Mouse (Mus musculus) liver, embryonic 14.5 days (tissue): ENCODE data around the gene Bri3. TPM values are rescaled to one million over a fixed set of nuclear protein-coding genes. Genes with fewer than 3 reads are reported as not detected.

Source experiments
- ATAC-seq: fragments of 200-750 bp; cut with Nextera tagmentation; 2 replicates; pipeline ENCODE4 v1.8.0; 2017; ENCODE audit warnings: moderate number of reproducible peaks, mild to moderate bottlenecking, moderate library complexity; ENCODE audit not compliant: insufficient read depth
- DNase-seq, 3 experiments: peaks; one replicate each; pipeline ENCODE4 v3.0.0-alpha.2; 2012 to 2013; ENCODE audit warnings: low read depth in 3 of 3, low spot score in 3 of 3
- H3K27ac ChIP-seq: fragments of 300-500 bp; sonication (generic); 2 replicates; pipeline ENCODE4 v1.5.1; 2014; ENCODE audit warnings: moderate library complexity, mild to moderate bottlenecking, control low read depth, inconsistent platforms
- H3K27me3 ChIP-seq: fragments of 300-500 bp; sonication (generic); 2 replicates; pipeline ENCODE4 v1.6.1; 2014; ENCODE audit warnings: mild to moderate bottlenecking, low read length, moderate library complexity; ENCODE audit not compliant: control insufficient read depth, insufficient read depth
- H3K36me3 ChIP-seq: fragments of 300-500 bp; sonication (generic); replicated peaks from 2 replicates; pipeline ENCODE4 v1.6.1; 2014; ENCODE audit warnings: low read depth; ENCODE audit not compliant: control insufficient read depth, insufficient read depth
- H3K4me1 ChIP-seq, 2 experiments: fragments of 200-500 bp in 1 of 2; fragments of 300-500 bp in 1 of 2; sonication (generic) in 1 of 2; replicated peaks; 2 replicates each; pipeline ENCODE4 v1.6.1; 2012 to 2014; ENCODE audit warnings: antibody characterized with exemption in 1 of 2, inconsistent platforms in 1 of 2, low read length in 1 of 2; ENCODE audit not compliant: control insufficient read depth in 2 of 2, insufficient read depth in 2 of 2
- H3K4me2 ChIP-seq: fragments of 300-500 bp; sonication (generic); 2 replicates; pipeline ENCODE4 v1.6.1; 2014; ENCODE audit warnings: low read depth, mild to moderate bottlenecking, control low read depth, moderate library complexity
- H3K4me3 ChIP-seq, 2 experiments: fragments of 200-500 bp in 1 of 2; fragments of 300-500 bp in 1 of 2; sonication (generic) in 1 of 2; 2 replicates each; pipeline ENCODE4 v1.5.1; 2012 to 2014; ENCODE audit warnings: low read depth in 2 of 2, low read length in 2 of 2, mild to moderate bottlenecking in 2 of 2, control low read depth in 1 of 2, inconsistent platforms in 1 of 2, moderate library complexity in 1 of 2; ENCODE audit not compliant: insufficient read depth in 1 of 2
- H3K9ac ChIP-seq: fragments of 300-500 bp; sonication (generic); replicated peaks from 2 replicates; pipeline ENCODE4 v1.6.1; 2014; ENCODE audit warnings: mild to moderate bottlenecking, control low read depth, moderate library complexity
- H3K9me3 ChIP-seq: fragments of 300-500 bp; sonication (generic); 2 replicates; pipeline ENCODE4 v1.6.1; 2016; ENCODE audit warnings: low read length, mixed read lengths; ENCODE audit not compliant: control insufficient read depth
- CTCF ChIP-seq: IDR thresholded peaks from 2 replicates; pipeline ENCODE4 v1.5.1; 2016; ENCODE audit warnings: antibody characterized with exemption, low read depth, control low read depth
- EP300 ChIP-seq: IDR thresholded peaks from 2 replicates; pipeline ENCODE4 v1.6.1; 2016; ENCODE audit warnings: antibody characterized with exemption, low read depth
- WGBS: fragments of 180-500 bp; shearing (Covaris S2); extraction: QIAGEN DNeasy Blood & Tissue Kit; methylation state at CpG from one replicate; pipeline ENCODE4 v1.1.7; 2014; ENCODE audit not compliant: insufficient replicate concordance; 5-methylcytosine and 5-hydroxymethylcytosine counted together
- polyA plus RNA-seq, 2 experiments: library from polyadenylated mRNA; depleted of rRNA in 1 of 2; stranded (reverse) in 1 of 2; unstranded in 1 of 2; fragments of >200 nt; fragmentation: Nextera tagmentation in 1 of 2; extraction: Ambion mirVana in 1 of 2; gene quantifications; 2 replicates each; pipeline versions ENCODE4 v1.2.1 to v1.2.3; 2012 to 2014

Gene Bri3
- polyA plus RNA-seq, 2 experiments = 12.1 to 15.9 TPM

DNA sequence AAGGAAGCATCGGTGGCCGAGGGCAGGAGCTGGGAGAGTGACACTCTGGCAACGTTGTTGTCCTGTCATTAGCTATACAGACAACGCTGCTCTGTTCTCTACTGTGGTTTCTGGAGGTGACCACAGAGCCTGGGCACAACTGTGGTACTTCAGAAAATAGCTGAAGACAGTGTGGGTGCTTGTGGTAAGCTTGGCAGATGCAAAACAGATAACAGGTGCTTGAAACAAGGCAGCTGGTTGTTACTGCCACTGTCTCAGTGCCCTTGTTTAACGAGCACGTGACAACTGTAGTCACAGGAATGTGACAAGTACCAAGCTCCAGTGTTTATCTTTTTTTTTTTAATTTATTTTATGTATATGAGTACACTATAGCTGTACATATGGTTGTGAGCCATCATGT lies 100.4 kb downstream of the Bri3 start:
- TF ChIP-seq CTCF = no peak
- no peak for TF ChIP-seq EP300
- WGBS = 34% methylated on average over 6 of the region's 6 CpGs
- DNase-seq (no peak), ATAC-seq (no peak)
- no peaks in the 10 kb centered on the region for H3K36me3 ChIP-seq
- H3K27ac ChIP-seq = no peak overlapping the region
- H3K27me3 ChIP-seq = no peaks in the 10 kb centered on the region
- no peak overlapping the region for H3K4me3 ChIP-seq
- no peaks in the 10 kb centered on the region for H3K9me3 ChIP-seq
- peaks cover 0 to 2% of the 10 kb centered on the region in 2 experiments; a peak in 2 of 4 replicates for H3K4me1 ChIP-seq
- no peak overlapping the region for H3K9ac ChIP-seq
- no peak overlapping the region for H3K4me2 ChIP-seq

DNA sequence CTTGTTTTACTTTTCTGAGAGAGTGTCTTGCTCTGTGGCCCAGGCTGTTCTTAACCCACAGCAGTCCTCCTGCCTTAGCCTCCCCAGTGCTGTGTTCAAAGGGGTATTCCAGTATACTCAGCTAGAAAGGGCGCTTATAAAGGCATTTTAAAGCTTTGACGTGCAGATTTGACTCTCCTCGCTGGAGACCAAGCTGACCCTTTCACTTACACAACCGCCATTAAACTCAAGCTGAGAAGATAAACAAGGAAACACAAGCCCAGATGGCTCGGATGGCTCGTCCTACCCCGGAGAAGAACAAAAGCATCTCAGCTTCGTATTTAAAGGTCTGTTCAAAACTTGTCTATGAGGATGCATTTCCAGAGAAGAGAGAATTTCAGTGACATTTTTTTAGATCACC lies 106.9 kb downstream of the Bri3 start:
- no peak for TF ChIP-seq EP300
- TF ChIP-seq CTCF = no peak
- 33% methylated on average over 8 of the region's 8 CpGs for WGBS
- no peak for ATAC-seq

DNA sequence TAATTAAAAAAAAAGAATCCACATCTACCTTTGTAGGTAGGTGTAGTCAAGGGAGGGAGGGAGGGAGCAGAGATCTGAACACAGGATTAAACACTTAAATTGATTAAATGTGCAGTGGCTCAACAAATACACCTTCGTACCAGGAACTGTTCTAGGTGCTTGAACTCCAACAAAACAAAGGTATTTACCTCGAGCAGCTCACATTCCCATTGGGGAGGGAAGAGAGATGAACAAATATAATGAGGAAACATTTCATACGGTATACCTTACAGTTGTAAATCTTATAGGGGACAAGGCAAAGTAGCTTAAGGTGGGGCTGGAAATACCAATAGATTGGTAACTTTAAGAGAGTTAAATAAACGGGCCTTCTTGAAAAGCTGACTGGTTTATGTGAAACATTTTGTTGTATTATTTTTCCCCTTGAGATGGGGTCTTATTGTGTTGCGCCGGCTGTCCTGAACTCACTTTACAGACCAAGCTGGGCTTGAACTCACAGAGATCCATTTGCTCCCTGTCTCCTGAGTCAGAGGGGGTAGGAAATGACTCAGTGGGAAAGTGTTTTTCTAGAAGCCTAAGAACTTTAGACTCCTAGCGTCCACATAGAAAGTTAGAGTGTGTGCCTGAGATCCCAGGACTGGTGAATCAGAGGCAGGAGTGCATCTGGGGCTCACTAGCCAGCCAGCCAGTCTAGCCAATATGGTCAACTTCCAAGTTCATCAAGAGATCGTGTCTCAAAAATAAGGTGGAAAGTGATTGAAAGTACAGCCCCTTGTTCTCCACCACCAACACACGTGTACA lies 108.2 kb downstream of the Bri3 start:
- no peak for DNase-seq
- H3K4me2 ChIP-seq = no peak overlapping the region
- H3K4me3 ChIP-seq = no peak overlapping the region
- peaks cover 10% of the 10 kb centered on the region for H3K27me3 ChIP-seq
- H3K9me3 ChIP-seq = no peaks in the 10 kb centered on the region
- TF ChIP-seq CTCF = no peak
- TF ChIP-seq EP300 = no peak
- H3K36me3 ChIP-seq = no peaks in the 10 kb centered on the region
- WGBS = 63% methylated on average over 9 of the region's 9 CpGs
- H3K4me1 ChIP-seq = no peaks in the 10 kb centered on the region
- no peak for ATAC-seq
- no peak overlapping the region for H3K27ac ChIP-seq
- no peak overlapping the region for H3K9ac ChIP-seq

More for the DNA sequence above, 106.9 kb downstream of the Bri3 start:
- Histone ChIP-seq H3K27ac (no peak overlapping the region), H3K9ac (no peak overlapping the region), H3K36me3 (no peaks in the 10 kb centered on the region), H3K4me3 (no peak overlapping the region), H3K9me3 (no peaks in the 10 kb centered on the region), H3K4me2 (no peak overlapping the region), H3K4me1 (no peaks in the 10 kb centered on the region), H3K27me3 (peaks cover 2% of the 10 kb centered on the region; the same call in 1 of the 2 replicates)
- DNase-seq = no peak

DNA sequence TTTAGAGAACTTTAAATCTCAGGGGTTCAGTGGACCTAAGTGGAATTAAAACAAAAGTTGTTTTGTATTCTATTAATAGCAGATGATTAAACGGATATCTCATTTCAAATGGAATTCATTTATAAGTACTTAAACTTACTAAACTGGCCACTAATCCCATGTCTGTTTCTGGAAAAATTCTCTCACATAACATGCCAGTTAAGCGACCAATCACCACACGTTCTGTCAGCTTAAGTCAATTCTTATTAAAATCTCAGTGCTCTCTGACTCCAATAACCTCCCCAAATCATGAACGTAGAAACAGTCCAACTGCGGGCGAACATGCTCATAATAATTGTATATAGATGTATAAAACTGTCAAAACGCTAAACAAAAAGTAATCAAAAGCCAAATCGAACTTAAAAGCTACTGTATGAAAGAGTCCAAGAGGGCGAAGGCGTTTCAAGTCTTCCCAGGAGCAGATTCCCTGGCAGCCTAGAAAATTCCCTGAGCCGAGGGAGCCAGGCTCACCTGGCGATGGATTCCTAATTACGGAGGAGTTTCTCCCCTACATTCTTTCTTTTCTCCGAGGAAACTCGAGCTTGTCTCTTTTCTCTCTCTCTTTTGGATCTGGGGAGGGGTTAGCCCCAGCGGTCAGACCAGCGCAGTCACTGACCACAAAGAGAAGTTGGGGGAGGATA lies 112.7 kb downstream of the Bri3 start:
- ATAC-seq (no peak), DNase-seq (no peak)
- WGBS = 10% methylated on average over 17 of the region's 17 CpGs
- H3K4me1 ChIP-seq = no peaks in the 10 kb centered on the region; a peak in 1 of 4 replicates
- no peak overlapping the region for H3K27ac ChIP-seq
- H3K4me2 ChIP-seq = peak overlapping the region; percentile 63
- peak overlapping the region; percentile 53 to 55 for H3K4me3 ChIP-seq
- H3K36me3 ChIP-seq = no peaks in the 10 kb centered on the region
- TF ChIP-seq CTCF (no peak), EP300 (no peak)
- no peaks in the 10 kb centered on the region for H3K9me3 ChIP-seq
- peaks cover 18% of the 10 kb centered on the region for H3K27me3 ChIP-seq
- H3K9ac ChIP-seq = 0 out of 2 replicates have a peak overlapping the region, but pooled peaks have one; percentile 20

DNA sequence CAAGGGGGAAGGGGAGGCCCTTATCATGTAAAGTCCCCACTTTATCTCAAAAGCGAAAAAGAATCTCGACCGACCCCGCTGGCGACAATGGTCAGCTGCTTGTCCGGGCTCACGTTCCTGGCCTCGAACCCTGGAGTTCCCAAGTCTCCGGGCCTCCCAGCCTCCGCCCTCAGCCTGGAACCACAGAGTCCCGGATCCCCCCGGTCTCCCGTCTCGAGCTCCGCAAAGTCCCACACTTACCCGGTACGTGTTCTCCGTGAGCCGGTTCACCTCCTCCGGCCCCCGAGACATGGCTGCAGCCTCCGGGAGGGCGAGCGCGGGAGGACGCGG lies 113.3 kb downstream of the Bri3 start:
- TF ChIP-seq CTCF (no peak), EP300 (no peak)
- no peaks in the 10 kb centered on the region for H3K36me3 ChIP-seq
- no peaks in the 10 kb centered on the region; a peak in 1 of 4 replicates for H3K4me1 ChIP-seq
- ATAC-seq (no peak), DNase-seq (no peak)
- H3K4me3 ChIP-seq = peak overlapping the region; percentile 53 to 55
- WGBS = under 1% methylated on average over 27 of the region's 27 CpGs
- H3K9ac ChIP-seq = 0 out of 2 replicates have a peak overlapping the region, but pooled peaks have one; percentile 20
- H3K27me3 ChIP-seq = peaks cover 18% of the 10 kb centered on the region
- H3K4me2 ChIP-seq = peak overlapping the region; percentile 63
- no peaks in the 10 kb centered on the region for H3K9me3 ChIP-seq
- H3K27ac ChIP-seq = no peak overlapping the region
